ENCODE assay signal across 18 mouse cellular contexts in the genomic region with DNA sequence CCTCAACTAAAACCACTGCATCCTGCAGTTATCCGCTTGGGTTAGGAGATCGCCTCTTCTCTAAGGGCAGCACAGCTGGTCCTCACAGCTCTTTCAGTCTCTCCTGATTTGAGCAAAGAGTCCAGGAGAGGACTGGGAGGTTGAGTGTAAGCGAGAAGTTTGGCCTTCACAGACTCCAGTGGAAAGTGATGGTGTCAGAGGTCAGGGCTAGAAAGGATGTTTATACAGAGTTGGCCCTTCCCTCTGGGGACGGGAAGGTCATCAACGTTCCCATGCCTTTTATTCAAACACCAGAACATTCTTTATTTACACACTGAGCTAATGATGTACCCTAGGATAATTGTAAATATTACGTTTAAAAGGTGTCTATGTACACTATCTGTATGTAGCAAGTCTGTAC. TPM values are rescaled to one million over a fixed set of nuclear protein-coding genes. Genes with fewer than 3 reads are reported as not detected.
DNase-seq lines count a peak whose midpoint lies in the region; ATAC-seq and TF ChIP-seq lines count a peak whose summit lies in the region.
"Had no signal": no experiment of that assay in that cellular context is flagged by ENCODE, and none has a peak within 500 bp of the region (broad histone marks: within the 10 kb centered on the region; RNA-seq: fewer than 3 reads in every experiment).

No protein-coding gene starts in this region.

- peak; percentile 57 for ATAC-seq in liver, postnatal 0 days
- ATAC-seq in intestine, postnatal 0 days, result no peak
- ATAC-seq: CD4-positive, CD25-positive, alpha-beta regulatory T cell, adult 4 months had no signal

- peak overlapping the region; percentile 93 for H3K27ac ChIP-seq in liver, postnatal 0 days (ENCODE audit: low read depth)
- no peak overlapping the region for H3K27ac ChIP-seq in intestine, postnatal 0 days (ENCODE audit: low read depth, low read length)
- H3K27ac ChIP-seq: heart, embryonic 13.5 days; hindbrain, embryonic 10.5 days; macrophage; midbrain, embryonic 12.5 days; neural tube, embryonic 13.5 days had no signal

- peak; percentile 16 for DNase-seq in heart, adult 8-10 months (ENCODE audit: low spot score)
- no peak for DNase-seq in heart, postnatal 10 days
- peak; percentile 32 for DNase-seq in testis, postnatal 14 days (ENCODE audit: low spot score)
- DNase-seq in testis, postnatal 10 days (ENCODE audit: low spot score), result no peak
- DNase-seq in liver, postnatal 0 days, result peak; percentile 38
- peak; percentile 43 for DNase-seq in yolk sac, embryonic 10.5 days (ENCODE audit: low spot score)
- no peak for DNase-seq in B cell, adult 2 months
- DNase-seq: cerebellum, adult 8-10 months; gastrocnemius, postnatal 14 days; thymus, postnatal 36 days had no signal

- H3K36me3 ChIP-seq in liver, postnatal 0 days (replicated peaks; ENCODE audit: insufficient read depth, low read length), result peaks cover 45% of the 10 kb centered on the region
- peaks cover 47% of the 10 kb centered on the region for H3K36me3 ChIP-seq in intestine, postnatal 0 days (ENCODE audit: control insufficient read depth, insufficient read depth)

- intact Hi-C loops in heart, postnatal 10 days (cut with DNase I), result no loop called here

- H3K4me2 ChIP-seq in liver, postnatal 0 days (ENCODE audit: low read depth, low read length), result peak overlapping the region; percentile 64
- H3K4me2 ChIP-seq in intestine, postnatal 0 days (replicated peaks; ENCODE audit: low read depth), result no peak overlapping the region
- H3K4me2 ChIP-seq: heart, embryonic 13.5 days; midbrain, embryonic 12.5 days; neural tube, embryonic 13.5 days had no signal

- H3K27me3 ChIP-seq in liver, postnatal 0 days (ENCODE audit: insufficient read depth, low read length), result no peaks in the 10 kb centered on the region
- H3K27me3 ChIP-seq in intestine, postnatal 0 days (replicated peaks; ENCODE audit: control insufficient read depth, insufficient read depth, low read length), result no peaks in the 10 kb centered on the region
- H3K27me3 ChIP-seq: heart, embryonic 13.5 days; midbrain, embryonic 12.5 days; neural tube, embryonic 13.5 days had no signal

- no peaks in the 10 kb centered on the region; the same call in 1 of the 2 replicates for H3K4me1 ChIP-seq in liver, postnatal 0 days (ENCODE audit: insufficient read depth)
- H3K4me1 ChIP-seq in intestine, postnatal 0 days (replicated peaks; ENCODE audit: control insufficient read depth, insufficient read depth, low read length), result no peaks in the 10 kb centered on the region
- H3K4me1 ChIP-seq: heart, embryonic 13.5 days; midbrain, embryonic 12.5 days; neural tube, embryonic 13.5 days had no signal

- peak overlapping the region; percentile 65 for H3K9ac ChIP-seq in liver, postnatal 0 days (replicated peaks)
- H3K9ac ChIP-seq in intestine, postnatal 0 days (ENCODE audit: low read depth, low read length), result no peak overlapping the region
- H3K9ac ChIP-seq: heart, embryonic 13.5 days; midbrain, embryonic 12.5 days; neural tube, embryonic 13.5 days had no signal

- TF ChIP-seq EP300 in liver, postnatal 0 days (IDR thresholded peaks at IDR 0.05; ENCODE audit: low read depth), result peak; percentile 31; the same call in 1 of the 2 replicates

- no peaks in the 10 kb centered on the region for H3K9me3 ChIP-seq in liver, postnatal 0 days (ENCODE audit: low read length)
- no peaks in the 10 kb centered on the region for H3K9me3 ChIP-seq in intestine, postnatal 0 days (ENCODE audit: control insufficient read depth)
- H3K9me3 ChIP-seq: G1E; heart, embryonic 13.5 days; hindbrain, embryonic 10.5 days; midbrain, embryonic 12.5 days; neural tube, embryonic 13.5 days had no signal

- 59% methylated on average over 6 of the region's 6 CpGs for WGBS in liver, postnatal 0 days (ENCODE audit: insufficient replicate concordance)
- 57% methylated on average over 6 of the region's 6 CpGs for WGBS in intestine, postnatal 0 days

- TF ChIP-seq CTCF in liver, postnatal 0 days (IDR thresholded peaks at IDR 0.05; ENCODE audit: low read depth), result no peak
- TF ChIP-seq CTCF in intestine, postnatal 0 days (IDR thresholded peaks at IDR 0.05; ENCODE audit: low read depth), result no peak

- H3K4me3 ChIP-seq in liver, postnatal 0 days (ENCODE audit: low read depth, low read length), result peak overlapping the region; percentile 38
- H3K4me3 ChIP-seq in intestine, postnatal 0 days (ENCODE audit: low read depth, low read length), result no peak overlapping the region
- H3K4me3 ChIP-seq: heart, embryonic 13.5 days; hindbrain, embryonic 10.5 days; midbrain, embryonic 12.5 days; neural tube, embryonic 13.5 days had no signal

RNA-seq across cellular contexts. Expression of a gene that starts 27.0 kb away (rescaled TPM):
- 1 to 10 TPM; 4.4 to 6.6 (median 5.8) TPM for total RNA-seq in heart, adult 8-10 months (2022)
- total RNA-seq in heart, postnatal 10 days (2021), result 1 to 10 TPM; 6.5 to 8.2 TPM
- 78.3 and 79.2 TPM in 2 replicates for polyA plus RNA-seq in liver, postnatal 0 days (2015; fragmentation: Nextera tagmentation; extraction: Ambion mirVana)
- polyA plus RNA-seq in intestine, postnatal 0 days (2015; fragmentation: Nextera tagmentation; extraction: Ambion mirVana), result 16.0 and 17.4 TPM in 2 replicates

Comparison
In these comparisons a context has a peak if more than half of its experiments do, and no peak if none do; other contexts are left out.
1. DNase-seq: peak in heart, adult 8-10 months (single experiment), testis, postnatal 14 days (single experiment), liver, postnatal 0 days (single experiment) and yolk sac, embryonic 10.5 days (single experiment); none in heart, postnatal 10 days (0 of 2), testis, postnatal 10 days (single experiment) and B cell, adult 2 months (0 of 2).